Mouse (Mus musculus) erythroblast, embryonic 14.5 days (primary cell): Measurements from ENCODE around the gene Anapc16. TPM values are rescaled to one million over a fixed set of nuclear protein-coding genes. Genes with fewer than 3 reads are reported as not detected.

ENCODE experiments used
- H3K27me3 ChIP-seq: 2 replicates; pipeline ENCODE4 v1.6.1; 2012; ENCODE audit warnings: inconsistent platforms; ENCODE audit not compliant: control insufficient read depth
- H3K36me3 ChIP-seq: 2 replicates; pipeline ENCODE4 v1.6.1; 2012; ENCODE audit warnings: mild to moderate bottlenecking, inconsistent platforms; ENCODE audit not compliant: control insufficient read depth
- H3K4me1 ChIP-seq: 2 replicates; pipeline ENCODE4 v1.6.1; 2012; ENCODE audit warnings: inconsistent platforms; ENCODE audit not compliant: control insufficient read depth
- H3K4me3 ChIP-seq: replicated peaks from 2 replicates; pipeline ENCODE3; 2012; ENCODE audit warnings: moderate library complexity, mild to moderate bottlenecking, inconsistent platforms
- H3K9me3 ChIP-seq: 2 replicates; pipeline ENCODE4 v1.6.1; 2012; ENCODE audit warnings: low read length, inconsistent platforms, mixed read lengths; ENCODE audit not compliant: control insufficient read depth
- GATA1 ChIP-seq: IDR thresholded peaks from 2 replicates; pipeline ENCODE4 v1.6.1; 2012; ENCODE audit warnings: low read length, inconsistent platforms, mixed read lengths
- TAL1 ChIP-seq: IDR thresholded peaks from 3 replicates; pipeline ENCODE4 v1.6.1; 2012; ENCODE audit warnings: low read length, inconsistent platforms, mixed read lengths
- polyA plus RNA-seq: library from polyadenylated mRNA; stranded (reverse); fragments of >175 nt; gene quantifications from 2 replicates; pipeline ENCODE4 v1.2.3, GENCODE M21; 2012

Anapc16 gene
- polyA plus RNA-seq, 1 experiment: 7.5 TPM

DNA sequence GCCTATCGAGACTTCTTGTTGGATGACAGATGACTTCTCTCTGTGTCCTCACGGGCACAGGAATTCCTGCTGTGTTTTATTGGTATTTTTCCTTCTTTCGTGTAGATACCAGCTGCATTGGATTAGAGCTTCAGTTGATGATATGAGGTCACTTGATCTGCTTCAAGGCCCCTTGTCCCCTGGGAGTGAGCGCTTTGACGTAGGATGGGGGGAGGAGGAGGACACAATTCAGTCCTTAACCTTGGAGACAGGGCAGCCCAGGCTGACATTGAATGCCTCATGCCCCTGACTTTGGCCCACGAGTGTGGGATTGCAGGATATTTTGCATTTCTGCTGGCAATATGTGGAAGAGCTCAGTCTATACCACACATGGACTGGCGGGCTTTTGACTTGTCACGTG lies 28.6 kb upstream of the Anapc16 start:
- peaks cover 16% of the 10 kb centered on the region for H3K4me1 ChIP-seq
- H3K27me3 ChIP-seq: no peaks in the 10 kb centered on the region
- no peak for TF ChIP-seq TAL1
- no peak for TF ChIP-seq GATA1
- no peak overlapping the region for H3K4me3 ChIP-seq
- no peaks in the 10 kb centered on the region for H3K9me3 ChIP-seq
- H3K36me3 ChIP-seq: peaks cover 14% of the 10 kb centered on the region

DNA sequence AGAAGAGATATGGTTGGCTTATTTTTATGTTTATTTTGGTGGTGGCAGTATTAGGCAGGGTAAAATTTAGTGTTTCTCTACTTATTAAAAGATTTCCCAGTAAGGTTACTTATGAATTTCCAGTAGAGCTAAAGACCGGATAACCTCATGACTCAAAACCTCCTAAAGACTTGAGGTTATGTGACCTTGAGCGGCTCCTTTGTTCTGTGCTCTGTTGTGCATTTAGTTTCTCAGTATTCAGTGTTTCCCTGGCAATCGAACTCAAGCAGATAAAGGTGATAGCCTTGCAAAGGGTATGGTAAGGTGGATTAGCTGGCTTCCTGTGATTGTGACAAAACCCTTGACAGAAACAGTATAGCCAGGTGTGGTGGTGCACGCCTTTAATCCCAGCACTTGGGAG lies 26.5 kb upstream of the Anapc16 start:
- H3K9me3 ChIP-seq: no peaks in the 10 kb centered on the region
- no peaks in the 10 kb centered on the region for H3K27me3 ChIP-seq
- TF ChIP-seq TAL1 (no peak), GATA1 (no peak)
- H3K4me3 ChIP-seq: no peak overlapping the region
- peaks cover under 1% of the 10 kb centered on the region; the same call in 1 of the 2 replicates for H3K4me1 ChIP-seq
- peaks cover 14% of the 10 kb centered on the region for H3K36me3 ChIP-seq

DNA sequence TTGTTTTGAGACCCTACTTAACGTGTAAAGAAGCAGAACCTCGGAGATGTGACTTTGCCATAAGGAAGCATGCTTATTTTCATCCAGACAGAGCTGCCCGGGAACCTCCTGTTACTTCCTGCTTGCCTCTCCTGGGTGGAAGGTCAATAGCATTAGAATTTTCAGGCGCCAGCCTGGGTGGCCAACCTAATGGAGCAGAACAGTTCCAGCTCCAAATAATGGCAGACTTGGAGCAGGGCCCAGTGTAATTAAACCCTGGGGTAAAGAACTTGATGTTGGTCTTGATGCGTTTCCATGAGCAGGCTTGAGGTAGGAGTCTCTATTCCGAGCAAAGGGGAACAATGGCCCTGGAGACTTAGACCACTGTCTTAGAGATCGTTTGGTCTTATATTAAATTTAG lies 26.0 kb upstream of the Anapc16 start:
- no peak overlapping the region for H3K4me3 ChIP-seq
- peaks cover 14% of the 10 kb centered on the region for H3K36me3 ChIP-seq
- no peaks in the 10 kb centered on the region for H3K9me3 ChIP-seq
- H3K27me3 ChIP-seq: no peaks in the 10 kb centered on the region
- H3K4me1 ChIP-seq: no peaks in the 10 kb centered on the region
- TF ChIP-seq TAL1: no peak
- TF ChIP-seq GATA1: no peak

DNA sequence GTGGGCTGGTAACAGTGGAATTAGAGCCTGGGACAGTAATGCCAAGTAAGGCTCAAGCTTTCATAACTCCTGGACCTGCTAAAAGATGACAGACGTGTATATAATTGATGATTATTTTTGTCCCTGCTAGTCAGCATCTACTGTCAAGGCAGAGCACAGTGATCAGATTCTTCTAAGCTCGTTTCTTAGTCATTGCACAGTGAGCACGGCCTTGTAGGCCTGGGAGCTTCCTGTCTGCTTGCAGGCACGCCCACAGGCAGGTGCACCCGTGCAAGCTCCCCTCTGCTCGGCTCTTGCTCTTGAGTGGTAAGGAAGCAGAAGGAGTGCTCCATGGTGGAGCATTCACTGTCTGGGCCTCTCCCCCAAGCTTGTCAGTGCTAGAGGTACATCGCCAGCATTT lies 25.2 kb upstream of the Anapc16 start:
- no peaks in the 10 kb centered on the region for H3K4me1 ChIP-seq
- H3K4me3 ChIP-seq: no peak overlapping the region
- TF ChIP-seq TAL1 (no peak), GATA1 (no peak)
- H3K36me3 ChIP-seq: peaks cover 19% of the 10 kb centered on the region
- no peaks in the 10 kb centered on the region for H3K9me3 ChIP-seq
- H3K27me3 ChIP-seq: no peaks in the 10 kb centered on the region

DNA sequence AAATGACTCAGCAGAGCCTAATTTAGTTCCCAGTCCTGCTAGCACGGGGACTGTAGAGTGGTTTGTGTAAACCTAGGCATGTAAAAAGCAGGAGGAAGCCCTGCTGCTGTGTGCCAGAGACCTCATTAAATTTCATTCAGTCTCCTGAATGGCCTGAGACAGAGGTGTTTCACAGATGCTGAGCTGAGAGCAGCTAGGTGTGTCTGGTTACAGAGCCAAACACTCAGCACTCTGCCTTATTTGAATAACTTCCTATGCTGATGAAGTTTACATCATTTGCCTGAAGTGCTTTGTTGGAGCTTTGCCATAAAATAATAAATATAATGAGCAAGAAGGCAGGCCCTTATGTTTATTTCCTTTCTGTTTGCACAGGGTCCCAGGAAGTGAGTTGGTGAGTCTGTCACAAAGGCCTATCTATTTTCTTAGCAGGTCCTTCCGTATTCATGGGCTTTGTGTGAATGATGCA lies 24.7 kb upstream of the Anapc16 start:
- Histone ChIP-seq H3K27me3 (no peaks in the 10 kb centered on the region), H3K4me3 (no peak overlapping the region), H3K9me3 (no peaks in the 10 kb centered on the region), H3K4me1 (no peaks in the 10 kb centered on the region), H3K36me3 (peaks cover 21% of the 10 kb centered on the region)
- TF ChIP-seq TAL1: no peak
- TF ChIP-seq GATA1: no peak

DNA sequence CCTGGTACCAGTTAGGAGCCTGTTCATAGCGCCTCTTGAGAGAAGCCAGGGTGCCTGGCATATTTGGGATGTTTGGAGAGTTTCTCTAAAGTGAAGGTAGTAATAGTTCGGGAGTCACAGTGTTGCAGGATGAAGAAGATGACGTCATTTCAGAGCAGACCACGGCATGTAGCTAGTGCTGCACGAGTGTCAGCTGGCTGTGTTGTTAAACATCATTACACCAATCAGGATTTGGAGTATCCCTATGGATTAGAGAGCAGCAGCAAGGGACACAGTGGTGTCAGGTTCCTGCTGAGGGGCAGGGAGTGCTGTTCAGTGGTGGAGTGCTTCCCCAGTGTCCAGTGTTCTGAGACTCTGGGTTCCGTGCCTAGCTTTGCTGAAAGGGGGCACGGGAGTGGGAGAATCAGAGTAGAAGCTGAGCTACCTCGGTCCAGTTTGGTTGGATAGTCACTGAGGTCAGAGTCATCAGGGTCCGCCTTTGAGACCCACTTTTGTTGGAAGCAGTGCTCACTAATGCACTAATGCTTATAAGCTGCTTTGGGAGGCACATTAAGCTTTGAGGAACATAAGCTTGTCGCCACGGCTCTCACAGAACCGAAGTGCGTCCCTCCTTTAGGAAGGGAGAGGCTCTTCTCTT lies 23.9 kb upstream of the Anapc16 start:
- Histone ChIP-seq H3K4me3 (no peak overlapping the region), H3K27me3 (no peaks in the 10 kb centered on the region), H3K4me1 (no peaks in the 10 kb centered on the region), H3K36me3 (peaks cover 25% of the 10 kb centered on the region), H3K9me3 (no peaks in the 10 kb centered on the region)
- TF ChIP-seq GATA1 (no peak), TAL1 (no peak)

DNA sequence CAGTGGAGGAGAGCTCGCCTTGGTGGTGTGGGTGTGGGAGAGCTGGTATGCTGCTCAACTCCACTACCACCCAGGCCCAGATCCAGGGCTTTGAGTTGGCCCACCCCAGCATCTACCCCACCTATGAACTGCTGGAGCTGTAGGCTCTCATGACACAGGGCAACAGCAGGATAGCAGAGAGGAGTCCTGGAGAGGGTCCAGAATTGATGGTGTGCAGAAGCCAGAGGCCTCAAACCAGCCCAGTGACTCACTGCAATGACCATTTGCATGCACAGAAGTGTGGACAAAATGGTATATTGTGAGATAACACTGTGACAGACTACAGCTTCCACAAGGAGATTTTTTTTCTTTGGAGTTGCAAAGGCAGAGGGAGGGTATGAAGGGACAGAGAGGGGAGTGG lies 20.8 kb upstream of the Anapc16 start:
- peaks cover 30% of the 10 kb centered on the region for H3K36me3 ChIP-seq
- TF ChIP-seq TAL1 (no peak), GATA1 (no peak)
- H3K9me3 ChIP-seq: no peaks in the 10 kb centered on the region
- H3K27me3 ChIP-seq: no peaks in the 10 kb centered on the region
- no peaks in the 10 kb centered on the region for H3K4me1 ChIP-seq
- H3K4me3 ChIP-seq: no peak overlapping the region

DNA sequence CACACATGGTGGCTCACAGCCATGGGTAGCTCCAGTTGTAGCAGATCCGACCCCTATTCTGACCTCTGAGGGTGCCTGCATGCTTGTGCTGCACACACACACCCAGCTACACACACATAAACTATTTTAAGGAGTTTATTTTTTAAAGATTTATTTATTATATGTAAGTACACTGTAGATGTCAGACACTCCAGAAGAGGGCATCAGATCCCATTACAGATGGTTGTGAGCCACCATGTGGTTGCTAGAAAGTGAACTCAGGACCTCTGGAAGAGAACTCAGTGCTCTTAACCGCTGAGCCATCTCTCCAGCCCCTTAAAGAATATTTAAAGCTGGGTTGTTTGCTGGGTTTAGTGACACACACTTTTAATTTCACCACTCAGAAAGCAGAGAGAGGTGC lies 16.4 kb upstream of the Anapc16 start:
- H3K27me3 ChIP-seq: no peaks in the 10 kb centered on the region
- peaks cover 60% of the 10 kb centered on the region for H3K36me3 ChIP-seq
- TF ChIP-seq GATA1 (no peak), TAL1 (no peak)
- H3K4me3 ChIP-seq: no peak overlapping the region
- H3K4me1 ChIP-seq: peaks cover 6% of the 10 kb centered on the region
- no peaks in the 10 kb centered on the region for H3K9me3 ChIP-seq

DNA sequence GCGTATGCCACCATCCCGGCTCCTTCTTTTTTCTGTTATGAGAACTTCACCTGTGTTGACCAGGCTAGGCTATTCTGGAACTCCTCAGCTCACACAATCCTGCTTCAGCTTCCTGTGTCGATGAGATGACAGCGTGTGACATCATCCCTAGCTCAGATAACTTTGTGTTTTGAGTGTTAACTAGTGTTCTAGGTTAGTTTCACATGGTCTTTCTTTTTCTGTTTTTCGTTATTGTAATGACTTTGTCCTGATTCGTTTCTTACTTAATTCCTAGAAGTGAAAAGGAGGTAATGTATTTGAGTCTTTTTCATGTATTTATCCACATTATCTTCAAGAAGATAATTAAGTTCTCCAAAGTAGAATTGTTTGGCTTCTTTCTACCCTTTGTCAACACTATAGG lies 13.3 kb upstream of the Anapc16 start:
- TF ChIP-seq TAL1 (no peak), GATA1 (no peak)
- H3K36me3 ChIP-seq: peaks cover 66% of the 10 kb centered on the region
- H3K4me3 ChIP-seq: no peak overlapping the region
- no peaks in the 10 kb centered on the region for H3K9me3 ChIP-seq
- H3K27me3 ChIP-seq: no peaks in the 10 kb centered on the region
- H3K4me1 ChIP-seq: peaks cover 17% of the 10 kb centered on the region

DNA sequence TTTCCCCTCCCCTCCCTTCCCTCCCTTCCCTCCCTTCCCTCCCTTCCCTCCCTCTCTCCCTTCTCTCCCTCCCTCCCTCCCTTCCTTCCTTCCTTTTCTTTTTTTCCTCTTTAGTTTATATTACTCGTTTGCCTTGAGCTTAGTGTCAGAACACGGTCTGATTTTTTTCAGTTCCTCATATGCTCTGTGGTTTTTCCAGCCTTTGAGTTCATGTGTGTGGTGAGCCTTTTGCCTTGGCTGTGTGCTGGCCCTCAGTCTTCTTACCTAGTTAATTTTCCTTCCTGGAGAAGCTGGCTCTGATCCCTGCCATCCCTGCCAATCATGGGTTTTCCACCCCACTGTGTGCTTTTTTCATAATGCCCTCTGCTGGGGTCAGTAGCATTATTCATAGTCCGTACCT lies 6.2 kb upstream of the Anapc16 start:
- no peaks in the 10 kb centered on the region for H3K27me3 ChIP-seq
- H3K4me3 ChIP-seq: no peak overlapping the region
- H3K36me3 ChIP-seq: peaks cover 44% of the 10 kb centered on the region
- no peaks in the 10 kb centered on the region for H3K9me3 ChIP-seq
- peaks cover 12% of the 10 kb centered on the region for H3K4me1 ChIP-seq
- TF ChIP-seq GATA1: no peak
- TF ChIP-seq TAL1: no peak
